Mouse (Mus musculus) hindbrain, embryonic 14.5 days (tissue): ENCODE results near the gene Tent5d. TPM values are rescaled to one million over a fixed set of nuclear protein-coding genes. Genes with fewer than 3 reads are reported as not detected.

Source experiments
- ATAC-seq: fragments of 200-750 bp; cut with Nextera tagmentation; 2 replicates; pipeline ENCODE4 v1.8.0; 2017; ENCODE audit warnings: moderate number of reproducible peaks, mild to moderate bottlenecking, moderate TSS enrichment, moderate library complexity; ENCODE audit not compliant: low FRiP score
- DNase-seq: peaks from one replicate; pipeline ENCODE4 v3.0.0-alpha.2; 2015; ENCODE audit warnings: low spot score
- H3K27ac ChIP-seq: fragments of 300-500 bp; sonication (generic); 2 replicates; pipeline ENCODE4 v1.5.1; 2014; ENCODE audit warnings: mild to moderate bottlenecking, moderate library complexity
- H3K27me3 ChIP-seq: fragments of 300-500 bp; sonication (generic); 2 replicates; pipeline ENCODE4 v1.6.1; 2014; ENCODE audit warnings: mild to moderate bottlenecking, low read length, mixed read lengths; ENCODE audit not compliant: control insufficient read depth, insufficient read depth
- H3K36me3 ChIP-seq: fragments of 300-500 bp; sonication (generic); replicated peaks from 2 replicates; pipeline ENCODE4 v1.6.1; 2014; ENCODE audit not compliant: control insufficient read depth, insufficient read depth
- H3K4me1 ChIP-seq: fragments of 300-500 bp; sonication (generic); replicated peaks from 2 replicates; pipeline ENCODE4 v1.6.1; 2014; ENCODE audit warnings: antibody characterized with exemption, low read length, mixed read lengths; ENCODE audit not compliant: control insufficient read depth, insufficient read depth
- H3K4me2 ChIP-seq: fragments of 300-500 bp; sonication (generic); replicated peaks from 2 replicates; pipeline ENCODE4 v1.6.1; 2014; ENCODE audit warnings: mild to moderate bottlenecking, moderate library complexity
- H3K4me3 ChIP-seq: fragments of 300-500 bp; sonication (generic); replicated peaks from 2 replicates; pipeline ENCODE4 v1.5.1; 2014; ENCODE audit warnings: mild to moderate bottlenecking, low read length
- H3K9ac ChIP-seq: fragments of 300-500 bp; sonication (generic); 2 replicates; pipeline ENCODE4 v1.6.1; 2014
- H3K9me3 ChIP-seq: fragments of 300-500 bp; sonication (generic); 2 replicates; pipeline ENCODE4 v1.6.1; 2016; ENCODE audit warnings: low read length; ENCODE audit not compliant: control insufficient read depth
- WGBS: fragments of 180-500 bp; shearing (Covaris S2); extraction: QIAGEN DNeasy Blood & Tissue Kit; methylation state at CpG from one replicate; pipeline ENCODE4 v1.1.7; 2014; 5-methylcytosine and 5-hydroxymethylcytosine counted together
- polyA plus RNA-seq: library from polyadenylated mRNA; unstranded; fragments of >200 nt; fragmentation: Nextera tagmentation; extraction: Ambion mirVana; gene quantifications from 2 replicates; pipeline ENCODE4 v1.2.1, GENCODE M21; 2014

The Tent5d gene
- polyA plus RNA-seq, 1 experiment from 2014 or later, result 0.07 TPM

- DNase-seq (no peak), ATAC-seq (no peak)
- peaks cover 4% of the 10 kb centered on the region; the same call in 1 of the 2 replicates for H3K4me1 ChIP-seq
- no peak overlapping the region for H3K9ac ChIP-seq
- no peaks in the 10 kb centered on the region for H3K9me3 ChIP-seq
- H3K36me3 ChIP-seq, result no peaks in the 10 kb centered on the region
- no peak overlapping the region for H3K27ac ChIP-seq
- H3K4me3 ChIP-seq, result 0 out of 2 replicates have a peak overlapping the region, but pooled peaks have one; percentile 58
- no peaks in the 10 kb centered on the region for H3K27me3 ChIP-seq
- H3K4me2 ChIP-seq, result peak overlapping the region; percentile 54
- 90% methylated on average over 6 of the region's 6 CpGs for WGBS
Observed at GRCm38 (mm10) chrX:107816726-107817125, 24.3 kb downstream of the Tent5d start.

GRCm38 (mm10) chrX:107858165-107858564, 65.8 kb downstream of the Tent5d start:
- no peaks in the 10 kb centered on the region for H3K9me3 ChIP-seq
- DNase-seq (no peak), ATAC-seq (no peak)
- no peak overlapping the region for H3K4me3 ChIP-seq
- no peaks in the 10 kb centered on the region for H3K27me3 ChIP-seq
- no peak overlapping the region for H3K9ac ChIP-seq
- H3K4me2 ChIP-seq, result no peak overlapping the region
- H3K36me3 ChIP-seq, result no peaks in the 10 kb centered on the region
- H3K27ac ChIP-seq, result no peak overlapping the region
- no peaks in the 10 kb centered on the region for H3K4me1 ChIP-seq
- 23% methylated on average over 4 of the region's 4 CpGs for WGBS

Other genes with a start within 250 kb of the Tent5d start
- 0.04 and 0.25 TPM in 2 replicates for gene Tbx22, start 124.6 kb upstream of the Tent5d start, polyA plus RNA-seq
- 25.8 and 29.2 TPM in 2 replicates for gene 2610002M06Rik, start 23.7 kb downstream of the Tent5d start, polyA plus RNA-seq
- gene Gm732, start 155.9 kb downstream of the Tent5d start, polyA plus RNA-seq, result not detected in 2 replicates